Mouse (Mus musculus): ENCODE measurements around the gene Garnl3.
A peak's percentile ranks its signal among the peaks of the same experiment; 100 is the strongest.

Gene Garnl3

GRCm38 (mm10) chr2:33131500-33132092, at the start of gene Garnl3:
TSS of gene Garnl3 (minus strand) at chr2:33131654.
- peak; percentile 55 to 61 for DNase-seq

- no peak for DNase-seq
Measured at GRCm38 (mm10) chr2:33179930-33180630, 48.6 kb upstream of the Garnl3 start.

- no peak for DNase-seq
Measured at GRCm38 (mm10) chr2:33179171-33179929, 47.9 kb upstream of the Garnl3 start.

- DNase-seq: peak; percentile 68 to 74
Measured at GRCm38 (mm10) chr2:33178243-33178932, 46.9 kb upstream of the Garnl3 start.

- no peak for DNase-seq
Measured at GRCm38 (mm10) chr2:33177443-33178242, 46.2 kb upstream of the Garnl3 start.

GRCm38 (mm10) chr2:33176921-33177320, 45.5 kb upstream of the Garnl3 start:
- DNase-seq: no peak

- no peak for DNase-seq
Measured at GRCm38 (mm10) chr2:33176516-33176915, 45.1 kb upstream of the Garnl3 start.

GRCm38 (mm10) chr2:33173686-33174085, 42.2 kb upstream of the Garnl3 start:
- no peak for DNase-seq

- DNase-seq: no peak
Measured at GRCm38 (mm10) chr2:33173126-33173525, 41.7 kb upstream of the Garnl3 start.

- DNase-seq: no peak
Measured at GRCm38 (mm10) chr2:33170777-33171565, 39.5 kb upstream of the Garnl3 start.

GRCm38 (mm10) chr2:33169445-33169844, 38.0 kb upstream of the Garnl3 start:
- no peak for DNase-seq

- no peak for DNase-seq
Measured at GRCm38 (mm10) chr2:33167060-33167459, 35.6 kb upstream of the Garnl3 start.

- DNase-seq: no peak
Measured at GRCm38 (mm10) chr2:33165710-33166374, 34.4 kb upstream of the Garnl3 start.

GRCm38 (mm10) chr2:33165229-33165628, 33.8 kb upstream of the Garnl3 start:
- DNase-seq: no peak

GRCm38 (mm10) chr2:33164646-33165045, 33.2 kb upstream of the Garnl3 start:
- DNase-seq: peak; percentile 65 to 68

- no peak for DNase-seq
Measured at GRCm38 (mm10) chr2:33162126-33162525, 30.7 kb upstream of the Garnl3 start.

- no peak for DNase-seq
Measured at GRCm38 (mm10) chr2:33160326-33160973, 29.0 kb upstream of the Garnl3 start.

GRCm38 (mm10) chr2:33159593-33159992, 28.1 kb upstream of the Garnl3 start:
- no peak for DNase-seq

GRCm38 (mm10) chr2:33158895-33159294, 27.4 kb upstream of the Garnl3 start:
- DNase-seq: no peak

GRCm38 (mm10) chr2:33156283-33156781, 24.9 kb upstream of the Garnl3 start:
- DNase-seq: no peak

Measured in cerebellum, postnatal 36 days (tissue).